8 mouse cellular contexts compared by ENCODE assay signal in the genomic region with DNA sequence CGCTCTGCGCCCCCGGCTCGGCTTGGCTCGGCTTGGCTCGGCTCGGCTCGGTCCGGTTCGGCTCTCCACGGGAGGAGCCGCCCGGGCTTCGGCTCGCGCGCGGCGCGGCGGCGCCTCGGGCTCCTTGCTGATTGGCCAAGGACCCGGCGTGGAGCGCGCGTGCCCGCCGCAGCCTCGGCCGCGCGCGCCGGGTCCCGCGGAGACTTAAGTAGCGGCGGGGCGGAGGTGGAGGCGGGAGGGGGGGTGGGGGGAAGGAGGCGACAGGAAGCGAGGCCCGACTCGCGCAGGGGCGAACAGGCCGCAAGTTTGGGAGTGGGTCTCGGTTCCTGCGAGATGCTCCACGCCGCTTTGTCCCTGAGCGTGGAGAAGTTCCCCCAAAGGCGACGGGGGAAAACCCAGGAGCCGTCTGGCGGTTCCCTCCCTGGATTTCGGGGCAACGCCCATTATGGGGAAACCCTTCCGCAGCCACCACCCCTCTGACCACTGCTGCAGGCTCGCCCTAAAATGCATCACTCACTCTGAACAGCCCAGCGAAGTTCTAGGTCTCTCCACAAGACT. TPM values are rescaled to one million over a fixed set of nuclear protein-coding genes. Genes with fewer than 3 reads are reported as not detected.
DNase-seq lines count a peak whose midpoint lies in the region; ATAC-seq lines count a peak whose summit lies in the region.

Camkk2 (minus strand) TSS at position 133 of the 558 bp plus-strand sequence.

- intact Hi-C loops in left cerebral cortex, postnatal 36 days (cut with DNase I): loop anchor here (5.0 to 10.0 kb wide), 2 partner anchors 277 to 365 kb away; partner anchors contain the start of genes Atp2a2 and Setd1b

- no peaks in the 10 kb centered on the region; the same call in 1 of the 2 replicates for H3K9me3 ChIP-seq in midbrain, embryonic 10.5 days (replicated peaks)

- H3K36me3 ChIP-seq in midbrain, embryonic 10.5 days: no peaks in the 10 kb centered on the region

- peak; percentile 76 for ATAC-seq in inflammation-experienced regulatory T-cells, adult 6 months

- H3K4me3 ChIP-seq in midbrain, embryonic 10.5 days: peak within 1 kb of the TSS; percentile 97

- H3K4me1 ChIP-seq in midbrain, embryonic 10.5 days: peaks cover 27% of the 10 kb centered on the region

- peaks cover 17% of the 10 kb centered on the region; the same call in 1 of the 2 replicates for H3K27me3 ChIP-seq in midbrain, embryonic 10.5 days (ENCODE audit: low read depth, poor library complexity, severe bottlenecking)

- under 1% methylated on average over 62 of the region's 63 CpGs for WGBS in midbrain, embryonic 10.5 days

- H3K27ac ChIP-seq in midbrain, embryonic 10.5 days (replicated peaks): peak within 1 kb of the TSS; percentile 93

- peak; percentile 72 for DNase-seq in adrenal gland, adult 8-10 months
- DNase-seq in embryo, embryonic 11 days: peak; percentile 94
- peak; percentile 85 for DNase-seq in gastrocnemius, postnatal 25 days
- peak; percentile 80 to 90 for DNase-seq in left cerebral cortex, postnatal 36 days (ENCODE audit: low spot score in 2 of 2)
- peak; percentile 80 for DNase-seq in midbrain, embryonic 10.5 days (ENCODE audit: low spot score)
- DNase-seq in right cerebral cortex, postnatal 36 days (ENCODE audit: low spot score in 2 of 2): peak; percentile 76 to 77
- peak; percentile 80 for DNase-seq in yolk sac, embryonic 10.5 days (ENCODE audit: low spot score)

RNA-seq across cellular contexts. Expression of gene Camkk2, which starts in this region (rescaled TPM):
- total RNA-seq in adrenal gland, adult 8-10 months (2022): 10 to 100 TPM; 32.8 to 36.2 (median 34.9) TPM
- total RNA-seq in gastrocnemius, postnatal 25 days (2021): 1 to 10 TPM; 4.7 to 7.5 TPM
- polyA plus RNA-seq in inflammation-experienced regulatory T-cells, adult 6 months (2017; shearing (Covaris generic)): 1 to 10 TPM; 2.9 to 4.3 (median 3.3) TPM
- total RNA-seq in left cerebral cortex, postnatal 36 days (2021): 100 to 1,000 TPM; 243 to 273 TPM
- polyA plus RNA-seq in midbrain, embryonic 10.5 days (2016; fragmentation: Nextera tagmentation; extraction: Ambion mirVana): 24.3 and 29.5 TPM in 2 replicates

Comparison
In these comparisons a context has a peak if more than half of its experiments do, and no peak if none do; other contexts are left out.
1. Peak in every context shown above with its lines: DNase-seq, ATAC-seq, H3K4me3 ChIP-seq and H3K27ac ChIP-seq.
2. RNA of gene Camkk2 (total RNA-seq): 243 to 273 TPM in left cerebral cortex, postnatal 36 days; 32.8 to 36.2 TPM in adrenal gland, adult 8-10 months and 4.7 to 7.5 TPM in gastrocnemius, postnatal 25 days; every median in the first group is over 4 times any median in the second.